Mouse (Mus musculus) testis, adult 2 months (tissue): Measurements from ENCODE around the gene Fcho1. TPM values are rescaled to one million over a fixed set of nuclear protein-coding genes. Genes with fewer than 3 reads are reported as not detected.

Experiments used
- H3K27ac ChIP-seq: fragments of 200-500 bp; 2 replicates; pipeline ENCODE4 v1.5.1; 2012; ENCODE audit warnings: low read depth, low read length; ENCODE audit not compliant: control insufficient read depth, insufficient read depth
- H3K27me3 ChIP-seq: fragments of 200-500 bp; 2 replicates; pipeline ENCODE4 v1.6.1; 2012; ENCODE audit warnings: mild to moderate bottlenecking, low read length, moderate library complexity; ENCODE audit not compliant: control insufficient read depth, insufficient read depth
- H3K36me3 ChIP-seq: fragments of 200-500 bp; 2 replicates; pipeline ENCODE4 v1.6.1; 2012; ENCODE audit warnings: mild to moderate bottlenecking, low read length; ENCODE audit not compliant: control insufficient read depth, insufficient read depth
- H3K4me1 ChIP-seq: fragments of 200-500 bp; 2 replicates; pipeline ENCODE4 v1.6.1; 2012; ENCODE audit warnings: low read length; ENCODE audit not compliant: control insufficient read depth, insufficient read depth
- H3K4me3 ChIP-seq: fragments of 200-500 bp; 2 replicates; pipeline ENCODE4 v1.5.1; 2012; ENCODE audit warnings: low read depth, mild to moderate bottlenecking, low read length, moderate library complexity, mixed read lengths; ENCODE audit not compliant: control insufficient read depth
- CTCF ChIP-seq: fragments of 200-500 bp; IDR thresholded peaks from 2 replicates; pipeline ENCODE4 v1.5.1; 2012; ENCODE audit warnings: low read depth, mild to moderate bottlenecking, inconsistent platforms, low read length, moderate library complexity; ENCODE audit not compliant: control insufficient read depth, insufficient read depth, insufficient replicate concordance
- POLR2A ChIP-seq: fragments of 200-500 bp; IDR thresholded peaks from 2 replicates; pipeline ENCODE4 v1.6.1; 2012; ENCODE audit warnings: low read depth, mild to moderate bottlenecking, inconsistent platforms, low read length, moderate library complexity; ENCODE audit not compliant: control insufficient read depth
- polyA plus RNA-seq: library from polyadenylated mRNA; depleted of rRNA; stranded (reverse); fragments of >200 nt; gene quantifications from 2 replicates; pipeline ENCODE4 v1.2.3, GENCODE M21; 2012

Gene Fcho1
- polyA plus RNA-seq, 1 experiment = 2.2 TPM

GRCm38 (mm10) chr8:71668220-71668975, 57.1 kb downstream of the Fcho1 start:
- no peak overlapping the region for H3K27ac ChIP-seq

GRCm38 (mm10) chr8:71667256-71667655, 58.3 kb downstream of the Fcho1 start:
- H3K4me1 ChIP-seq = peaks cover 18% of the 10 kb centered on the region
- no peaks in the 10 kb centered on the region for H3K27me3 ChIP-seq
- no peak overlapping the region for H3K4me3 ChIP-seq
- TF ChIP-seq POLR2A (no peak), CTCF (no peak)
- H3K27ac ChIP-seq = no peak overlapping the region
- H3K36me3 ChIP-seq = no peaks in the 10 kb centered on the region

More at GRCm38 (mm10) chr8:71668220-71668975, 57.1 kb downstream of the Fcho1 start:
- Histone ChIP-seq H3K36me3 (no peaks in the 10 kb centered on the region), H3K27me3 (no peaks in the 10 kb centered on the region), H3K4me1 (peaks cover 18% of the 10 kb centered on the region), H3K4me3 (no peak overlapping the region)
- TF ChIP-seq POLR2A = no peak
- no peak for TF ChIP-seq CTCF

GRCm38 (mm10) chr8:71666855-71667254, 58.7 kb downstream of the Fcho1 start:
- H3K4me1 ChIP-seq = peaks cover 18% of the 10 kb centered on the region
- H3K27me3 ChIP-seq = no peaks in the 10 kb centered on the region
- H3K4me3 ChIP-seq = no peak overlapping the region
- H3K36me3 ChIP-seq = no peaks in the 10 kb centered on the region
- no peak for TF ChIP-seq POLR2A
- no peak for TF ChIP-seq CTCF
- H3K27ac ChIP-seq = no peak overlapping the region

- Histone ChIP-seq H3K36me3 (no peaks in the 10 kb centered on the region), H3K27ac (no peak overlapping the region), H3K27me3 (no peaks in the 10 kb centered on the region), H3K4me3 (no peak overlapping the region), H3K4me1 (peaks cover 12% of the 10 kb centered on the region)
- TF ChIP-seq CTCF = no peak
- TF ChIP-seq POLR2A = no peak
Observed at GRCm38 (mm10) chr8:71665331-71666130, 60.0 kb downstream of the Fcho1 start.

- peaks cover 7% of the 10 kb centered on the region for H3K4me1 ChIP-seq
- no peak overlapping the region for H3K27ac ChIP-seq
- no peaks in the 10 kb centered on the region for H3K36me3 ChIP-seq
- H3K27me3 ChIP-seq = no peaks in the 10 kb centered on the region
- H3K4me3 ChIP-seq = peak overlapping the region; percentile 70
- no peak for TF ChIP-seq POLR2A
- TF ChIP-seq CTCF = peak; percentile 96
Observed at GRCm38 (mm10) chr8:71660325-71661120, 65.0 kb downstream of the Fcho1 start.

GRCm38 (mm10) chr8:71659751-71660150, 65.8 kb downstream of the Fcho1 start:
- peaks cover 7% of the 10 kb centered on the region for H3K4me1 ChIP-seq
- no peak overlapping the region for H3K27ac ChIP-seq
- no peak overlapping the region for H3K4me3 ChIP-seq
- TF ChIP-seq CTCF (no peak), POLR2A (no peak)
- H3K36me3 ChIP-seq = no peaks in the 10 kb centered on the region
- no peaks in the 10 kb centered on the region for H3K27me3 ChIP-seq
